Mouse (Mus musculus): Measurements from ENCODE around the gene Gys1. TPM values are rescaled to one million over a fixed set of nuclear protein-coding genes. Genes with fewer than 3 reads are reported as not detected.
"Not testable (repeated sequence)": the region's sequence is repeated elsewhere in the genome, so short reads cannot be mapped to it uniquely, and the experiment has no call there.

The Gys1 gene
- polyA plus RNA-seq (2015; fragmentation: Nextera tagmentation; extraction: Ambion mirVana): 41.7 and 45.9 TPM in 2 replicates

DNA sequence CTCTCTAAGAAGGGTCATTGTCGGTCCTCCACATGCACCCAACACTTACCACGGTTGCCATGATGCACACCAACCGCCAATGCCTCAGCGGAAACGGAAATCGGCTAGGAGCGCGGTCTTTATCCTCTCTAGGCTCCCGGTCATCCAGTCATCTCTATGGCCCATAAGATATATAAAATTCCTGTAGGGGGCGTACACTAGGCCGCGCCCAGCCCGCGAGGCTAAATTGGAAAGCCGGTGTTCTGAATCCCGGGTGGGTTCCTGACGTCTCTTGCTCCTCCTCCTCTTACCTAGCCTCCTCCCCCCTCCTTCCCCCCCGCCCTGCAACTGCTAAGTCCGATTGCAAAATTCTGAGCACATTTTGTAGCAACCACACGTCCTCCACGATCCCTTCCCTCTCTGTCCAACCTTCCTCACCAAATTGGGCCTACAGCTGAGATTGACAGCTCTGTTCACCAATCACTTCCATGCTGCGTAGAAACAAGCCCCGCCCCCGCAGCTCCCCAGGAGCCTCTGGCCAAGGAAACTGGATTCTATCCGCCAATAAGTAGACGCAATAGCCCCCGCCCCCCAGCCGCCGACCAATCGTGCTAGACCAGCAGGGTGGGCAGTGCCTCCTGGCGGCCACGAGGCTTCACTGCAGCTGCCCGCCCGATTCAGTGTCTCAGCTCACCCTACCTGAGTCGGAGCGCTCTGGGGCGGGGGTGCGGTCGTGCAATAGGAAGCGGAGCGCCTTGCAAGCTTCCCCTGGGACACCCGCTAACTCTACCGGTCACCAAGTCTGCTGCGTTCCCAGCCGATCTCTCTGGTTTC, at the start of gene Gys1:
Gene Gys1 (plus strand): TSS at position 642 of the 813 bp plus-strand sequence.
- Histone ChIP-seq H3K27ac (peak within 1 kb of the TSS; percentile 88), H3K9me3 (no peaks in the 10 kb centered on the region), H3K27me3 (no peaks in the 10 kb centered on the region), H3K36me3 (peaks cover 29% of the 10 kb centered on the region), H3K9ac (peak within 1 kb of the TSS; percentile 94), H3K4me1 (peaks cover 47% of the 10 kb centered on the region), H3K4me3 (peak within 1 kb of the TSS; percentile 93), H3K4me2 (replicated peaks) (peak within 1 kb of the TSS; percentile 98)
- peak; percentile 97 for ATAC-seq (ENCODE audit: low FRiP score, low read depth)
- under 1% methylated on average over 45 of the region's 45 CpGs for WGBS

DNA sequence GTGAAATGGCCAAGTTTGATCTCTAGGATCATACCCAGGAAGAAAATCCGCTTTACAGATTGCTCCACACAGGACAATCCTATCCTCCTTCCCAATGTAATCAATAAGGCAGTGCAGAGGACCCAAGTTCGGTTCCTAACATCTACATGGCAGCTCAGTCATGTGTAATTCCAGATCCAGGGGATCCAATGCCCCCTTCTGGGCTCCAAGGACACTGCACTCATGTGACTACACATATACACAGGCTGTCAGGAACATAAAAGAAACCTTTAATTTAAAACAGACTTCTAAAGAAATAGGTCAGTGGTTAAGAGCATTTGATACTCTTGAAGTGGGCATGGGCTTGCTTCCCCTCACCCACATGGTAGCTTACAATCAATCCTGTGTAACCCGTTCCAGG, 48.6 kb upstream of the Gys1 start:
- no peak overlapping the region for H3K4me2 ChIP-seq (replicated peaks)
- no peak overlapping the region for H3K27ac ChIP-seq
- H3K4me3 ChIP-seq: no peak overlapping the region
- H3K9ac ChIP-seq: no peak overlapping the region
- no peaks in the 10 kb centered on the region for H3K27me3 ChIP-seq
- 81% methylated on average over 3 of the region's 3 CpGs for WGBS
- ATAC-seq (ENCODE audit: low FRiP score, low read depth): no peak
- H3K36me3 ChIP-seq: peaks cover 98% of the 10 kb centered on the region
- no peaks in the 10 kb centered on the region for H3K9me3 ChIP-seq
- H3K4me1 ChIP-seq: no peaks in the 10 kb centered on the region

DNA sequence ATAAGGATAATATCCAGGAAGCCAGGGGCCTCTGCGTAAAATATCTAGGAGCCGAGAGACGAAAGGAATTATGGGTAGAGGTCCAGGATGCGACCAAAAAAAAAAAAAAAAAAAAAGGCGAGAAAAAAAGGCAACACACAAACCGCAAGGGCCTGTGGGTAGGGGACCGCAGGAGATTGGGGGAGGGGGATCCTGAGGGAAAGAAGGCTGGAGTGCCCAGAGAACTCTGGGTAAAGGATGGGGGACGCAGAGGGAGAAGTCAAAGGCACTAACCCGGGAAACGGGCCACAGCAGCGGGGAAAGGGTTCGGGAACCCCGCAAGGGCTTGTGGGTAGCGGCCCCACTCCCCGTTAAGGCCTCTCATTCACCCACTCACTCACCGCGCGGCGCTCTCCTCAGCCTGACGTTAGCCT, 39.5 kb upstream of the Gys1 start:
- H3K4me1 ChIP-seq: peaks cover 16% of the 10 kb centered on the region
- peak; percentile 76 for ATAC-seq (ENCODE audit: low FRiP score, low read depth)
- peaks cover 25% of the 10 kb centered on the region for H3K36me3 ChIP-seq
- H3K27me3 ChIP-seq: no peaks in the 10 kb centered on the region
- peak overlapping the region; percentile 76 for H3K4me3 ChIP-seq
- peak overlapping the region; percentile 100 for H3K4me2 ChIP-seq (replicated peaks)
- H3K9ac ChIP-seq: peak overlapping the region; percentile 90
- peak overlapping the region; percentile 99 for H3K27ac ChIP-seq
- no peaks in the 10 kb centered on the region for H3K9me3 ChIP-seq
- WGBS: under 1% methylated on average over 18 of the region's 20 CpGs

DNA sequence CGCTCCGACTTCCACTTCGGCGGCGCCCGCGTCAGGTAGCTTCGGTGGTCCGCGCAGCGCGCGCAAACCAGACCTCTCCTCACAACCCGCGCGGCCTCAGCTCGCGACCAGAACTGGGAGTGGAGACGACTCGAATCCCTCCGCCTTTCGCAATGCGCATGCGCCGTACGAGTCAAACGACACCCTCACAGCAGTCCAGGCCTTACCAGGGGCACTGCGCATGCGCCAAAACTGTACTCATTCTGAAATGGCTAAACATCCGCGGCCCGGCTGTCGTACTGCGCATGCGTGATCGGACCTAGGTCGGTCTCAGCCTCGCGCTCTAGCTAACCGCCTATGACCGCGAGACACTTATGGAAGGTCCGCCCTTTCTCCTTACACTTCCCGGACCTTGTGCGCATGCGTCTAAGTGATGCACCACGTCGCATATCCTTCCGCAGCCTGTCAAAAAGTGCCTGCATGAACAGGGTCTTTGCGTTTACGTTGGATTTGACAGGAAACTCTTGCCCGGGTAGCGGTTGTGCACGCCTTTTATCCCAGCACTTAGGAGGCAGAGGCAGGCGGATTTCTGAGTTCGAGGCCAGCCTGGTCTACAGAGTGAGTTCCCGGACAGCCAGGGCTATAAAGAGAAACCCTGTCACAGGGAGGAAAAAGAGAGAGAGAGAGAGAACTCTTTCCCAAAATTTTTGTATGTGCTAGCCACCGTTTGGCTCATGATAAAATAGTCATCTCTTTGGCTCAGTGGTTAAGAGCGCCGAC, 38.9 kb upstream of the Gys1 start, which contains the start of gene Snrnp70:
Gene Snrnp70 (minus strand): TSS at position 165 of the 759 bp plus-strand sequence.
- Histone ChIP-seq H3K9ac (peak within 1 kb of the TSS; percentile 90), H3K9me3 (no peaks in the 10 kb centered on the region), H3K36me3 (peaks cover 19% of the 10 kb centered on the region), H3K4me3 (peak within 1 kb of the TSS; percentile 76), H3K27ac (peak within 1 kb of the TSS; percentile 99), H3K4me2 (replicated peaks) (peak within 1 kb of the TSS; percentile 100), H3K4me1 (peaks cover 16% of the 10 kb centered on the region), H3K27me3 (no peaks in the 10 kb centered on the region)
- WGBS: under 1% methylated on average over 60 of the region's 60 CpGs
- peak; percentile 96 for ATAC-seq (ENCODE audit: low FRiP score, low read depth)

DNA sequence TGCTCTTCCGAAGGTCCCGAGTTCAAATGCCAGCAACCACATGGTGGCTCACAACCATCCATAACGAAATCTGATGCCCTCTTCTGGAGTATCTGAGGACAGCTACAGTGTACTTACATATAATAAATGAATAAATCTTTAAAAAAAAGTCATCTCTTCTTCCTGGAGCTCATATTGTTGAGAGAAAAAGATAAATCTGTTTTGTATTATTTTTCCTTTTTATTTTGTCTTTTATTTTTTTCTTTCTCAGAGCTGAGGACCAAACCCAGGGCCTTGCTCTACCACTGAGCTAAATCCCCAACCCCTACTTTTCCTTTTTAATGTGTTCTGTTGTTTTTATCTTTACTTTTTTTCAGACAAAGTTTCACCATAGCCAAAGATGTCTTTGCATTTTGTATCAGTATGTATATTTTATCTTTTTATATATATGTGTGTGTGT, 38.3 kb upstream of the Gys1 start:
- peaks cover 16% of the 10 kb centered on the region for H3K4me1 ChIP-seq
- H3K4me3 ChIP-seq: peak overlapping the region; percentile 76
- 4% methylated on average over 3 of the region's 3 CpGs for WGBS
- H3K9ac ChIP-seq: peak overlapping the region; percentile 62; the same call in 1 of the 2 replicates
- peak overlapping the region; percentile 63 for H3K4me2 ChIP-seq (replicated peaks)
- peak overlapping the region; percentile 75; the same call in 1 of the 2 replicates for H3K27ac ChIP-seq
- not testable (repeated sequence) for ATAC-seq (ENCODE audit: low FRiP score, low read depth); H3K9me3 ChIP-seq; H3K27me3 ChIP-seq
- peaks cover 14% of the 10 kb centered on the region for H3K36me3 ChIP-seq

DNA sequence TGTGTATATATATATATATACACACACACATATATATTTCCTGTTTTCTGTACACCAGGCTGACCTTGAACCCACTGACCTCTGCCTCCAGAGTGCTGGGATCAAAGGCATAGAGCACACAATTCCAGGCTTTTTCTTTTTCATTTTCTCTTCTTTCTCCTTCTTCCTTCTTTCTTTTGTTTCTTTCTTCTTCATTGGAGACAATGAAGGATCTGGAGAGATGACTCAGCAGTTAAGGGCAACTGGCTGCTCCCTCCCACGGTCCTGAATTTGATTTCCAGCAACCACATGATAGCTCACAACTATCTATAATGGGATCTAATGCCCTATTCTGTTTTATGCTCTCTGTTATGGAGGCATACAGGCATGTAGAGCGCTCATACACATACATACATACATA, 37.9 kb upstream of the Gys1 start:
- Histone ChIP-seq H3K27ac (no peak overlapping the region), H3K27me3 (no peaks in the 10 kb centered on the region), H3K4me2 (replicated peaks) (no peak overlapping the region), H3K9me3 (no peaks in the 10 kb centered on the region), H3K4me1 (peaks cover 16% of the 10 kb centered on the region), H3K4me3 (no peak overlapping the region), H3K9ac (no peak overlapping the region), H3K36me3 (peaks cover 10% of the 10 kb centered on the region)
- ATAC-seq (ENCODE audit: low FRiP score, low read depth): no peak
- WGBS: 88% methylated on average over 2 of the region's 2 CpGs

DNA sequence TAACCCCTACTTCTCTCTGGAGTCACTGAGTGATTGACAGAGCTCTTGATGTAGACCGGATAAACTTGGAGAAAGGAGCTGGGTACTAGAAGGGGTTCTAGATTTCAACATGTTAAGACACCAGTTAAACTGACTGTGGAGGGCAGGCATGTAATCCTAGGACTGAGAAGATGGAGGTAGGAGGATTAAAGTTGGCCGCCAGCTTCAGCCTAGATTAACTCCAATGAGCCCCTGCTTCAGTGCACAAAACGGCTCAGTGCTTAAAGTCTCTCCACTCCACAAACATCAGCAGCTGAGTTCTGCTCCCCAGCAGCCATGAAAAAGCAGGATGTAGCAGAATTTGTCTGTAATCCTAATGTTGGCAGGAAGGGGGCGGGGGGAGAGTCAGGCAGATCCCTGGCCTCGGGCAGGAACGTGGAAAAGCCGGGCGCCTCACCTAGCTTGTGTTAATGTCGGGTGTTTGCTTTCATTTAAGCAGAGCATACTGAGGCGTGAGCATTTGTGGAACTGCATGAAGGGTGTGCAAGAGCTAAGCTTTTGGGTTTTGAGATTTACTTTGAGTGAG, 33.0 kb upstream of the Gys1 start:
- no peak for ATAC-seq (ENCODE audit: low FRiP score, low read depth)
- WGBS: 58% methylated on average over 10 of the region's 10 CpGs

DNA sequence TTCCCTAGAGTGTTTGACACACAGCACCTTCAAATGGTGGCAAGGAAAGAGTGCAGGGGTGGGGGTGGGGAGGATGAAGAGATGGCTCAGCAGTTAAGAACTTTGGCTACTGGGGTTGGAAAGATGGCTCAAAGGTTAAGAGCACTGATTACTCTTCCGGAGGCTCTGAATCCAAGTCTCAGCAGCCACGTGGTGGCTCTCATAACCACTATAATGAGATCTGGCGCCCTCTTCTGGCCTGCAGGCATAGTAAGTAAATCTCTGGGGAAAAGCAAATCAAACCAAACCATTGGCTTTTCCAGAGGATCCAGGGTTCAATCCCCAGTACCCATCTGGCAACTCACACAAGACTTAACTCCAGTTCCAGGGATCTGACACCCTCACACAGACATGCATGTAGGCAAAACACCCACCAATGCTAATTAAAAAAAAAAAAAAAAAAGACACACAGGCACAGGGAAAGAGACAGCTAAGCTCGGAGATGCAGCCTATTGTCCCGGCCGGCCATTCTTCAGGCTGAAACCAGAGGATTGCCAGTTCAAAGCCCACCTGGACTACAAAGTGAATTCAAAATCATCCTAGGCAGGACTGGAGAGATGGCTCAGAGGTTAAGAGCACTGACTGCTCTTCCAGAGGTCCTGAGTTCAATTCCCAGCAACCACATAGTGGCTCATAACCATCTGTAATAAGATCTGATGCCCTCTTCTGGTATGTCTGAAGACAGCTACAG, 30.9 kb upstream of the Gys1 start:
- no peak overlapping the region for H3K9ac ChIP-seq
- no peaks in the 10 kb centered on the region for H3K36me3 ChIP-seq
- H3K27me3 ChIP-seq: peaks cover 41% of the 10 kb centered on the region
- no peak overlapping the region for H3K27ac ChIP-seq
- peaks cover 17% of the 10 kb centered on the region for H3K4me1 ChIP-seq
- no peak for ATAC-seq (ENCODE audit: low FRiP score, low read depth)
- 48% methylated on average over 6 of the region's 6 CpGs for WGBS
- H3K4me3 ChIP-seq: no peak overlapping the region
- no peaks in the 10 kb centered on the region for H3K9me3 ChIP-seq
- H3K4me2 ChIP-seq (replicated peaks): no peak overlapping the region

More for the DNA sequence above, 33.0 kb upstream of the Gys1 start:
- H3K36me3 ChIP-seq: no peaks in the 10 kb centered on the region
- H3K27me3 ChIP-seq: peaks cover 20% of the 10 kb centered on the region
- peaks cover 14% of the 10 kb centered on the region for H3K4me1 ChIP-seq
- no peak overlapping the region for H3K27ac ChIP-seq
- no peaks in the 10 kb centered on the region for H3K9me3 ChIP-seq
- H3K9ac ChIP-seq: no peak overlapping the region
- no peak overlapping the region for H3K4me3 ChIP-seq
- H3K4me2 ChIP-seq (replicated peaks): no peak overlapping the region

DNA sequence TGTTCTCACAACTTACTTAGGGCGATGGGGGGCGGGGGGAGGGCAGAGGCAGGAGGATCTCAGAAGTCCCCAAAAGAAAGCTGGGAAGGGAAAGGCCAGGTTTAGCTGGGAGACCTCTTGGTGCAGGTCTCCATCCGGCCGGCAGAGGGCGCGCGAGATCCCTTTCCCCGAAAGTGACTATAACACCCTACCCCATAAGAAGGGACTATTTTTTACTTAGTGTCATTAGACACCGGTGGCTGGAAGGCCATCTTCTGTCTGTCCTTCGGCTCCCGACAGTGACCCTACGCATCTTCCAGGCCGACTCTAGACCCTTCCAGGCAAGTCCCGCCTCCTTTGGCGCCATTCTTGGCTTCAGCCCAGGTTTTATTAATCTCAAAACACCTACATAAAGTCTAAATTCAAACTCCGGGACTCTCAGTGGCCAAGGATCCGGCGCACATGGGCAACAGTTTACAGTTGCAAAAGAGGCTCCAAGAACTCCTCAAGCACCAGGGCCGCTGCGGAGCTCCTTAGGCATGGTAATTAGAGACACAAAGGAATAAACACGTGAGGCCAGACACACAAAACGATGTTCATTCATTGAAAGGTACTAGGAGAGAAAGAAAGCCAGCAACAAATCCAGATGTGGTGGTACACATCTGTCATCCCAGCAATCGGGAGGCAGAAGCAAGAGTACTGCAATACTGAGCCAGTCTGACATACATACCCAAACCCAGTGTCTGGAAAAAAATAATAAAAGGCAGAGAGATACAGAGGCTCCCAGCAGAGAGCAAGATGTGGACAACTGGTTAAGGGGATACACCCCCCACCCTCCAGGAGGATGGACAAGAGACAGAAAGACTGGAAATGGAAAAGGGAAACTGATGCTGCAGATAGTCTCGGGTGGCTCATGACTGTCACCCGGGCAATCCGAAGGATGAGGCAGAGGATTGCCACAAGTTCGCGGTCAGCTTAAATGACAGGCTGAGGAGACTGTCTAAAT, 29.3 kb upstream of the Gys1 start, which contains the start of gene Kcna7:
Gene Kcna7 (plus strand): TSS at position 563 of the 985 bp plus-strand sequence.
- Histone ChIP-seq H3K27ac (no peak within 1 kb of the TSS), H3K9me3 (no peaks in the 10 kb centered on the region), H3K4me1 (peaks cover 17% of the 10 kb centered on the region), H3K36me3 (no peaks in the 10 kb centered on the region), H3K4me3 (peak within 1 kb of the TSS; percentile 48), H3K27me3 (peaks cover 57% of the 10 kb centered on the region), H3K4me2 (replicated peaks) (peak within 1 kb of the TSS; percentile 72), H3K9ac (peak within 1 kb of the TSS; percentile 57)
- WGBS: 12% methylated on average over 28 of the region's 28 CpGs
- 0 out of 2 replicates have a peak, but pooled peaks have one; percentile 25 for ATAC-seq (ENCODE audit: low FRiP score, low read depth)

Measured in limb, embryonic 13.5 days (tissue).